Mouse (Mus musculus): Measurements from ENCODE around the gene Gabpb1. TPM values are rescaled to one million over a fixed set of nuclear protein-coding genes. Genes with fewer than 3 reads are reported as not detected.

Gabpb1 gene
- polyA plus RNA-seq (2012): 0.64 and 0.83 TPM in 2 replicates

- TF ChIP-seq GATA1 (IDR thresholded peaks at IDR 0.05; ENCODE audit: low read length): no peak
- TF ChIP-seq TAL1 (IDR thresholded peaks at IDR 0.05; ENCODE audit: low read length): no peak
- no peaks in the 10 kb centered on the region for H3K9me3 ChIP-seq (ENCODE audit: control insufficient read depth, low read length)
- H3K4me1 ChIP-seq (ENCODE audit: control insufficient read depth): peaks cover 42% of the 10 kb centered on the region
- peak within 1 kb of the TSS; percentile 95 for H3K4me3 ChIP-seq (replicated peaks)
- H3K36me3 ChIP-seq (ENCODE audit: control insufficient read depth): no peaks in the 10 kb centered on the region; the same call in none of the 2 replicates
- no peaks in the 10 kb centered on the region for H3K27me3 ChIP-seq (ENCODE audit: control insufficient read depth)
Measured at GRCm38 (mm10) chr2:126676122-126676515, at the start of gene Gabpb1. Gabpb1 (minus strand) TSS chr2:126676337.

DNA sequence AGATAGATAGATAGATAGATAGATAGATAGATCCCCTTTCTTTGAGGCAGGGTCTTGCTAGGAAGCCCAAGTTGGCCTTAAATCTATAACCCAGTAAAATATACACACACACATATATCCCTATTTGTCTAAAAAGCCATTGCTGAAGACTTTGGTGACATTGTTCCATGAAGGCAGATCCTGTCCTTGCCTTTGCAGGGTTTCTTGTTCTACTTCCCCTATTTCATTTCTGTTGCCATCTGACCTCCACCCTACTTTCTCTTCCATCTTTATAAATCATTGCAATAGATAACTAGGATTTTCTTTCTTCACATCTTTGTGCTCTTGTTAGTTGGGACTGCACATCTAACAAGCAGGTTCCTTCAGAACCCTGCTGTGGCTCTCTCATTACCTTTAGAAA is 36.8 kb upstream of the Gabpb1 start:
- Histone ChIP-seq H3K27me3 (ENCODE audit: control insufficient read depth) (no peaks in the 10 kb centered on the region), H3K4me1 (ENCODE audit: control insufficient read depth) (peaks cover 27% of the 10 kb centered on the region), H3K36me3 (ENCODE audit: control insufficient read depth) (peaks cover 14% of the 10 kb centered on the region), H3K4me3 (replicated peaks) (no peak overlapping the region), H3K9me3 (ENCODE audit: control insufficient read depth, low read length) (no peaks in the 10 kb centered on the region)
- no peak for TF ChIP-seq GATA1 (IDR thresholded peaks at IDR 0.05; ENCODE audit: low read length)
- no peak for TF ChIP-seq TAL1 (IDR thresholded peaks at IDR 0.05; ENCODE audit: low read length)

- Histone ChIP-seq H3K4me1 (ENCODE audit: control insufficient read depth) (peaks cover 31% of the 10 kb centered on the region), H3K27me3 (ENCODE audit: control insufficient read depth) (no peaks in the 10 kb centered on the region), H3K36me3 (ENCODE audit: control insufficient read depth) (peaks cover 11% of the 10 kb centered on the region), H3K4me3 (replicated peaks) (no peak overlapping the region), H3K9me3 (ENCODE audit: control insufficient read depth, low read length) (no peaks in the 10 kb centered on the region)
- TF ChIP-seq TAL1 (IDR thresholded peaks at IDR 0.05; ENCODE audit: low read length): no peak
- TF ChIP-seq GATA1 (IDR thresholded peaks at IDR 0.05; ENCODE audit: low read length): no peak
Measured at GRCm38 (mm10) chr2:126712526-126712925, 36.4 kb upstream of the Gabpb1 start.

GRCm38 (mm10) chr2:126708361-126708760 is 32.2 kb upstream of the Gabpb1 start:
- Histone ChIP-seq H3K4me3 (replicated peaks) (peak overlapping the region; percentile 74), H3K4me1 (ENCODE audit: control insufficient read depth) (peaks cover 24% of the 10 kb centered on the region)
- TF ChIP-seq GATA1 (IDR thresholded peaks at IDR 0.05; ENCODE audit: low read length): no peak
- TF ChIP-seq TAL1 (IDR thresholded peaks at IDR 0.05; ENCODE audit: low read length): no peak

DNA sequence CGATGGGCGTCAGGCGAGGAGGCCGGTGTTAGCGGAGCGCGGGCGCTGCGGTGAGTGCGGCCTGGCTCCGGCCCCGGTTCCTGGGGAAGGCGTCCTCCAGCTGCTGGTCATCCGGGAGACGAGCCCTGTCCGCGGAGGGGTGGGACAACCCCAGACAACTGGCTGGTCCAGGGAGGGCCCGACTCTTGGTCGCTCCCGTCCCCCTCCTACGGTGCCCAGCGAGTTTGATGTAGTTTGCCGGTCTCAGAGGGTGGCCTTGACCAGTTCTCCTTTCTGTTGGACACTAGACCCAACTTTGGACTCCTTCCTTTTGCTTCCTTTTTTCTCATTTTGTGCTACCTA is 31.3 kb upstream of the Gabpb1 start:
- Histone ChIP-seq H3K4me3 (replicated peaks) (peak overlapping the region; percentile 74), H3K9me3 (ENCODE audit: control insufficient read depth, low read length) (no peaks in the 10 kb centered on the region), H3K4me1 (ENCODE audit: control insufficient read depth) (peaks cover 24% of the 10 kb centered on the region), H3K36me3 (ENCODE audit: control insufficient read depth) (peaks cover 2% of the 10 kb centered on the region), H3K27me3 (ENCODE audit: control insufficient read depth) (peaks cover 16% of the 10 kb centered on the region)
- TF ChIP-seq GATA1 (IDR thresholded peaks at IDR 0.05; ENCODE audit: low read length) (no peak), TAL1 (IDR thresholded peaks at IDR 0.05; ENCODE audit: low read length) (no peak)

More at GRCm38 (mm10) chr2:126708361-126708760, 32.2 kb upstream of the Gabpb1 start:
- Histone ChIP-seq H3K36me3 (ENCODE audit: control insufficient read depth) (peaks cover 2% of the 10 kb centered on the region), H3K9me3 (ENCODE audit: control insufficient read depth, low read length) (no peaks in the 10 kb centered on the region), H3K27me3 (ENCODE audit: control insufficient read depth) (peaks cover 12% of the 10 kb centered on the region)

- Histone ChIP-seq H3K36me3 (ENCODE audit: control insufficient read depth) (peaks cover 2% of the 10 kb centered on the region), H3K9me3 (ENCODE audit: control insufficient read depth, low read length) (no peaks in the 10 kb centered on the region), H3K4me3 (replicated peaks) (peak within 1 kb of the TSS; percentile 74), H3K4me1 (ENCODE audit: control insufficient read depth) (peaks cover 24% of the 10 kb centered on the region), H3K27me3 (ENCODE audit: control insufficient read depth) (peaks cover 16% of the 10 kb centered on the region)
- TF ChIP-seq TAL1 (IDR thresholded peaks at IDR 0.05; ENCODE audit: low read length) (no peak), GATA1 (IDR thresholded peaks at IDR 0.05; ENCODE audit: low read length) (no peak)
Measured at GRCm38 (mm10) chr2:126706759-126707437, 30.8 kb upstream of the Gabpb1 start, which contains the start of gene Usp8. Usp8 (plus strand) TSS chr2:126707328.

DNA sequence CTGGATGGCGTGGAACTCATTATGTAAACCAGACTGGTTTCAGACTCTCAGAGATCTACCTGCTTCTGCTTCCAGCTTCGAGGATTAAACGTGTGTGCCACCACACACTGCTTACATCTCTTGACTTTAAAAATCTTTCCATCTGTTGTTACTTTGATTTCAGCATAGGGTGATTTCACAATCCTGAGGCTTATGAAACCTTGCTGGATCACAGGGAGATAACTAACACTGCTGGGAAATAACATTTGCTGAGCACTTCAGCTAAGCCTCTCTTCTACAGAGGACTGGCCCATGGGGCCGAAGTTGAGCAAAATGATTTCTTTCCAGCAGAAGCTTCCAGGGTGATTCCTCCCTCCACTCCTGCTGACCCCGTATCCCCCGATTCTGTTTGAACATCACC is 19.1 kb upstream of the Gabpb1 start:
- no peak for TF ChIP-seq GATA1 (IDR thresholded peaks at IDR 0.05; ENCODE audit: low read length)
- no peak for TF ChIP-seq TAL1 (IDR thresholded peaks at IDR 0.05; ENCODE audit: low read length)
- Histone ChIP-seq H3K4me3 (replicated peaks) (no peak overlapping the region), H3K36me3 (ENCODE audit: control insufficient read depth) (no peaks in the 10 kb centered on the region), H3K9me3 (ENCODE audit: control insufficient read depth, low read length) (no peaks in the 10 kb centered on the region), H3K4me1 (ENCODE audit: control insufficient read depth) (no peaks in the 10 kb centered on the region), H3K27me3 (ENCODE audit: control insufficient read depth) (peaks cover 4% of the 10 kb centered on the region; the same call in 1 of the 2 replicates)

GRCm38 (mm10) chr2:126691290-126691689 is 15.2 kb upstream of the Gabpb1 start:
- TF ChIP-seq TAL1 (IDR thresholded peaks at IDR 0.05; ENCODE audit: low read length): no peak
- no peak for TF ChIP-seq GATA1 (IDR thresholded peaks at IDR 0.05; ENCODE audit: low read length)
- no peaks in the 10 kb centered on the region for H3K36me3 ChIP-seq (ENCODE audit: control insufficient read depth)
- no peaks in the 10 kb centered on the region for H3K9me3 ChIP-seq (ENCODE audit: control insufficient read depth, low read length)
- H3K4me1 ChIP-seq (ENCODE audit: control insufficient read depth): no peaks in the 10 kb centered on the region
- H3K4me3 ChIP-seq (replicated peaks): no peak overlapping the region
- 0 out of 2 replicates have a peak, but pooled peaks cover 2% of the 10 kb centered on the region for H3K27me3 ChIP-seq (ENCODE audit: control insufficient read depth)

GRCm38 (mm10) chr2:126682937-126683336 is 6.8 kb upstream of the Gabpb1 start:
- no peak overlapping the region for H3K4me3 ChIP-seq (replicated peaks)
- H3K4me1 ChIP-seq (ENCODE audit: control insufficient read depth): no peaks in the 10 kb centered on the region
- TF ChIP-seq GATA1 (IDR thresholded peaks at IDR 0.05; ENCODE audit: low read length) (no peak), TAL1 (IDR thresholded peaks at IDR 0.05; ENCODE audit: low read length) (no peak)
- H3K9me3 ChIP-seq (ENCODE audit: control insufficient read depth, low read length): no peaks in the 10 kb centered on the region
- no peaks in the 10 kb centered on the region for H3K27me3 ChIP-seq (ENCODE audit: control insufficient read depth)
- peaks cover 13% of the 10 kb centered on the region for H3K36me3 ChIP-seq (ENCODE audit: control insufficient read depth)

Measured in erythroblast, embryonic 14.5 days (primary cell).